ENCODE assay signal across 24 mouse cellular contexts in the genomic region with DNA sequence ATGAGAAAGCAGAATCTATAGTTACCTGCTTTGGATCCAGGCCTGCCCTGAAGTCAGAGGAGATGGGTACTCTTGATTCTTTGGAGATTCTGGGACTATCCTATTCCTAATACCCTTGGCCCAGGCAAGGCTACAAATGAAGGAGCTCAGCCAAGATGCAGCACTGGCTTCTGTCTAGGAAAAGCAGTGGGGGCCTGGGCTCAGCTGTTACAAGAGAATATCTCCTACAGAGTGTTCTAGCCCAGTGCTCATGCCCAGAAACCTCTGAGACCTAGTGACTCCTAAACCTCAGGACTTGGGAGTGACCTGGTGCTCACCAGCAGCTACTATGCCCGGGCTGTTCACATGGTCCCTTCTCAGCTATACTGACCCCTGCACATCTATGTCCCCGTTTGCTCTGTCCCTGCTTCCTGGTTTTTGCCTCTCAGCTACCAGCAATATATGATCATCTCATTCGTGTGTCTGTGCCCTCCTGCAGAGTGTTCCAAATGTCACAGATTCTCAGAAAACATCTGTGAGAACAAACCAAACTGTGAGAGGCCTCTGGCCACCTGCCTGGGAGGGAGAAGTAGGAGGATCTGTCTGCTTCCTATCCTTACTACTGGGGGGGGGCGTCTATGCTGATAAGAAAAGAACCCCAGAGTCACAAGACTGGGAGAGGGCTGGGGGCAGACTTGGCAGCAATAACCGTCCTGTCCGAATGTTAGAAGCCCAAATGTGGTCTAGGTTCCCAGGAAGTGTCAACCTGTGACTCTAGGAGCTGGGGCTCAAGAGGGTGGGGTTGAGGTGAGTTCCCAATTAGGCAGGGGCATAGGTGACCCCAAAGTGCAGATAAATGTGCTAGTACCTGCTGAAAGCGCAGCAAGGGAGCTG. TPM values are rescaled to one million over a fixed set of nuclear protein-coding genes. Genes with fewer than 3 reads are reported as not detected.
A peak's percentile ranks its signal among the peaks of the same experiment; 100 is the strongest.
DNase-seq lines count a peak whose midpoint lies in the region; ATAC-seq and TF ChIP-seq lines count a peak whose summit lies in the region.
"Had no signal": no experiment of that assay in that cellular context is flagged by ENCODE, and none has a peak within 500 bp of the region (broad histone marks: within the 10 kb centered on the region; RNA-seq: fewer than 3 reads in every experiment).

No protein-coding gene starts in this region.

- peak overlapping the region; percentile 48; the same call in 1 of the 2 replicates for H3K27ac ChIP-seq in hindbrain, embryonic 13.5 days
- no peak overlapping the region for H3K27ac ChIP-seq in hindbrain, embryonic 11.5 days (ENCODE audit: low read depth, low read length)
- no peak overlapping the region for H3K27ac ChIP-seq in cerebellum, adult 2 months (ENCODE audit: insufficient read depth, low read length)
- H3K27ac ChIP-seq in heart, embryonic 11.5 days (ENCODE audit: low read depth, low read length): no peak overlapping the region
- H3K27ac ChIP-seq: embryonic facial prominence, embryonic 15.5 days; heart, embryonic 10.5 days; intestine, embryonic 15.5 days; liver, embryonic 14.5 days; macrophage; midbrain, embryonic 13.5 days had no signal

- H3K9me3 ChIP-seq in hindbrain, embryonic 13.5 days: peaks cover 1% of the 10 kb centered on the region; the same call in 1 of the 2 replicates
- H3K9me3 ChIP-seq in hindbrain, embryonic 11.5 days (ENCODE audit: control insufficient read depth, low read length): no peaks in the 10 kb centered on the region
- no peaks in the 10 kb centered on the region for H3K9me3 ChIP-seq in heart, embryonic 11.5 days (replicated peaks; ENCODE audit: control insufficient read depth, low read length)
- H3K9me3 ChIP-seq: embryonic facial prominence, embryonic 15.5 days; heart, embryonic 10.5 days; intestine, embryonic 15.5 days; midbrain, embryonic 13.5 days; neural tube, embryonic 15.5 days had no signal

- H3K4me2 ChIP-seq in hindbrain, embryonic 13.5 days: no peak overlapping the region
- H3K4me2 ChIP-seq in hindbrain, embryonic 11.5 days (replicated peaks; ENCODE audit: low read depth, low read length): no peak overlapping the region
- no peak overlapping the region for H3K4me2 ChIP-seq in heart, embryonic 11.5 days
- H3K4me2 ChIP-seq: embryonic facial prominence, embryonic 15.5 days; intestine, embryonic 15.5 days; midbrain, embryonic 13.5 days; neural tube, embryonic 15.5 days had no signal

- no peak for TF ChIP-seq CTCF in cerebellum, adult 2 months (IDR thresholded peaks at IDR 0.05; ENCODE audit: borderline replicate concordance, insufficient read depth, low read depth, low read length)

- H3K9ac ChIP-seq in hindbrain, embryonic 13.5 days: no peak overlapping the region
- H3K9ac ChIP-seq in hindbrain, embryonic 11.5 days (ENCODE audit: low read depth, low read length): no peak overlapping the region
- no peak overlapping the region for H3K9ac ChIP-seq in heart, embryonic 11.5 days (ENCODE audit: low read depth, low read length)
- H3K9ac ChIP-seq: embryonic facial prominence, embryonic 15.5 days; intestine, embryonic 15.5 days; liver, embryonic 14.5 days; midbrain, embryonic 13.5 days; neural tube, embryonic 15.5 days had no signal

- 0 out of 2 replicates have a peak, but pooled peaks cover 13% of the 10 kb centered on the region for H3K4me1 ChIP-seq in hindbrain, embryonic 13.5 days (replicated peaks)
- no peaks in the 10 kb centered on the region for H3K4me1 ChIP-seq in hindbrain, embryonic 11.5 days (replicated peaks; ENCODE audit: control insufficient read depth, insufficient read depth, low read length)
- H3K4me1 ChIP-seq in cerebellum, adult 2 months (ENCODE audit: control insufficient read depth, insufficient read depth, low read length): peaks cover 31% of the 10 kb centered on the region
- no peaks in the 10 kb centered on the region for H3K4me1 ChIP-seq in heart, embryonic 11.5 days (ENCODE audit: control insufficient read depth, insufficient read depth, low read length)
- H3K4me1 ChIP-seq: embryonic facial prominence, embryonic 15.5 days; heart, embryonic 10.5 days; intestine, embryonic 15.5 days had no signal

- ATAC-seq in hindbrain, embryonic 13.5 days (ENCODE audit: low FRiP score): no peak
- ATAC-seq in hindbrain, embryonic 11.5 days (ENCODE audit: low FRiP score): no peak
- ATAC-seq in heart, embryonic 11.5 days (replicated peaks; ENCODE audit: insufficient number of reproducible peaks, low FRiP score, low TSS enrichment): no peak
- ATAC-seq: intestine, embryonic 15.5 days; midbrain, embryonic 13.5 days had no signal

- H3K4me3 ChIP-seq in hindbrain, embryonic 13.5 days: no peak overlapping the region
- H3K4me3 ChIP-seq in hindbrain, embryonic 11.5 days (ENCODE audit: low read depth, low read length): no peak overlapping the region
- no peak overlapping the region for H3K4me3 ChIP-seq in cerebellum, adult 2 months (replicated peaks; ENCODE audit: insufficient read depth, low read depth, low read length)
- no peak overlapping the region for H3K4me3 ChIP-seq in heart, embryonic 11.5 days (ENCODE audit: low read depth, low read length)
- H3K4me3 ChIP-seq: embryonic facial prominence, embryonic 15.5 days; heart, embryonic 10.5 days; intestine, embryonic 15.5 days; midbrain, embryonic 13.5 days; neural tube, embryonic 15.5 days had no signal

- no peak for TF ChIP-seq POLR2A in cerebellum, adult 2 months (IDR thresholded peaks at IDR 0.05; ENCODE audit: borderline replicate concordance, insufficient read depth, low read length)

- no peaks in the 10 kb centered on the region for H3K36me3 ChIP-seq in hindbrain, embryonic 13.5 days
- no peaks in the 10 kb centered on the region for H3K36me3 ChIP-seq in hindbrain, embryonic 11.5 days (ENCODE audit: control insufficient read depth, insufficient read depth, low read length)
- no peaks in the 10 kb centered on the region for H3K36me3 ChIP-seq in heart, embryonic 11.5 days (ENCODE audit: control insufficient read depth, insufficient read depth, low read length)
- H3K36me3 ChIP-seq: embryonic facial prominence, embryonic 15.5 days; heart, embryonic 10.5 days; intestine, embryonic 15.5 days; midbrain, embryonic 13.5 days; neural tube, embryonic 15.5 days had no signal

- no peaks in the 10 kb centered on the region for H3K27me3 ChIP-seq in hindbrain, embryonic 13.5 days
- no peaks in the 10 kb centered on the region for H3K27me3 ChIP-seq in hindbrain, embryonic 11.5 days (ENCODE audit: control insufficient read depth, insufficient read depth, low read length)
- no peaks in the 10 kb centered on the region for H3K27me3 ChIP-seq in cerebellum, adult 2 months (ENCODE audit: control insufficient read depth, insufficient read depth, low read length)
- H3K27me3 ChIP-seq in heart, embryonic 11.5 days (ENCODE audit: control insufficient read depth, insufficient read depth, low read length): no peaks in the 10 kb centered on the region
- H3K27me3 ChIP-seq: embryonic facial prominence, embryonic 15.5 days; intestine, embryonic 15.5 days; midbrain, embryonic 13.5 days; neural tube, embryonic 15.5 days had no signal

- DNase-seq in hindbrain, embryonic 11.5 days (ENCODE audit: low spot score): no peak
- DNase-seq in brain, adult 2 months (ENCODE audit: low read depth, low spot score): peak; percentile 42
- DNase-seq in cerebellum, adult 2 months: peak; percentile 34 to 50
- peak; percentile 41 to 60 for DNase-seq in cerebellum, postnatal 25 days
- no peak for DNase-seq in layer of hippocampus, adult 9-10 months (ENCODE audit: low spot score)
- DNase-seq: adrenal gland, postnatal 25 days; gastrocnemius, postnatal 14 days; heart, adult 11 months; kidney, adult 2 months; kidney, postnatal 36 days; layer of hippocampus, postnatal 36 days; liver; lung, adult 2 months; right cerebral cortex, postnatal 14 days; thymus, postnatal 14 days had no signal

- 73% methylated on average over 7 of the region's 7 CpGs for WGBS in hindbrain, embryonic 13.5 days
- WGBS in hindbrain, embryonic 11.5 days: 73% methylated on average over 7 of the region's 7 CpGs
- 68% methylated on average over 7 of the region's 7 CpGs for WGBS in cerebellum, adult 2 months
- WGBS in heart, embryonic 11.5 days (ENCODE audit: insufficient replicate concordance): 63% methylated on average over 7 of the region's 7 CpGs

RNA-seq across cellular contexts. Expression of gene Hpcal1, which starts 39.2 kb away (rescaled TPM):
- 77.6 and 79.9 TPM in 2 replicates for polyA plus RNA-seq in hindbrain, embryonic 13.5 days (2015; fragmentation: Nextera tagmentation; extraction: Ambion mirVana)
- polyA plus RNA-seq in hindbrain, embryonic 11.5 days (2014; fragmentation: Nextera tagmentation; extraction: Ambion mirVana): 46.3 and 48.0 TPM in 2 replicates
- 544 TPM in 2 replicates for polyA plus RNA-seq in cerebellum, adult 2 months (2012; rRNA removed)
- 22.1 and 22.9 TPM in 2 replicates for polyA plus RNA-seq in heart, embryonic 11.5 days (2014; fragmentation: Nextera tagmentation; extraction: Ambion mirVana)

Comparison
In these comparisons a context has a peak if more than half of its experiments do, and no peak if none do; other contexts are left out.
1. DNase-seq: peak in brain, adult 2 months (single experiment), cerebellum, adult 2 months (2 of 2) and cerebellum, postnatal 25 days (2 of 2); none in hindbrain, embryonic 11.5 days (single experiment) and layer of hippocampus, adult 9-10 months (single experiment).